Mouse (Mus musculus) ES-E14 (cell line): ENCODE results near the gene Uqcc1.

Experiments
- CHD2 ChIP-seq: IDR thresholded peaks from 2 replicates; pipeline ENCODE4 v1.6.1; 2014; ENCODE audit warnings: mild to moderate bottlenecking, low read depth, low read length, inconsistent platforms
- HCFC1 ChIP-seq: IDR thresholded peaks from 2 replicates; pipeline ENCODE4 v1.6.1; 2012; ENCODE audit warnings: low read length, inconsistent platforms, borderline replicate concordance; ENCODE audit not compliant: insufficient read depth
- MAFK ChIP-seq: IDR thresholded peaks from 2 replicates; pipeline ENCODE4 v1.6.1; 2014; ENCODE audit warnings: mild to moderate bottlenecking, low read depth, low read length, inconsistent platforms; ENCODE audit not compliant: insufficient read depth
- ZNF384 ChIP-seq: IDR thresholded peaks from 2 replicates; pipeline ENCODE4 v1.6.1; 2012; ENCODE audit warnings: low read depth, low read length, inconsistent platforms

DNA sequence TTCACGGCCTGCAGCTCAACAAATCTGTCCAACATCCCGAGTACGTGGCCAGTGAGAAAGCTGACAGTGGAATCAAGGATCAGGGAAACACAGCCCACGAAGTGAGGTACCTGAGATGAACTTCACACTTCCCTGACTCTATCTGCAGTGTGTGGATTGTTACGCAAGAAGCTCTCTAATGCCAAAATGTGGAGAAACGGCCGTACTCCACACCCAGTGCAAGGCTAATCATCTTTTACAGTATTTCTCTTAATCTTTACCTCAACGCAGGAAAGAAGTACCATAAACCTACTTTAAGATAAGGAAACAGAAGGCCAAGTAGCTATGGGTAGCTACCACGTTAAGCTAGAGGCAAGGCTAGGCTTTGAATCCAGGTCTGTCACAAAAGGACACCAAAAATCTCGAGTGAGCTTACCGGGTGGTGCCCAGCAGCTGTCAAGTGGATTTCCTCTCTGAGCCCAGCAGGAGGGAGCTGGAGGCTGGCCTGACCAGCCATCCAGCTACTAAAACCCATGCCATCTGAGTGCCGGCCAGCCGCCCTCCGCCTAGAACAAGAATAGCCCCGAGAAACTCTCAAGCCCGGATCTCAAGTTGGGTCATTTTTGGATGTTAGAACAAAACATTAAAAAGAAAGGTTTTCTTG lies 27.0 kb downstream of the Uqcc1 start:
- TF ChIP-seq HCFC1, result no peak
- TF ChIP-seq MAFK, result no peak
- TF ChIP-seq ZNF384, result no peak
- no peak for TF ChIP-seq CHD2
